Mouse (Mus musculus) olfactory bulb, adult 2 months (tissue): ENCODE measurements around the gene Plekhg6.

ENCODE experiments used
- CTCF ChIP-seq: fragments of 200-500 bp; IDR thresholded peaks from 2 replicates; pipeline ENCODE4 v1.5.1; 2012; ENCODE audit warnings: low read depth, mild to moderate bottlenecking, low read length, moderate library complexity; ENCODE audit not compliant: insufficient read depth
- POLR2A ChIP-seq: fragments of 200-500 bp; IDR thresholded peaks from 2 replicates; pipeline ENCODE4 v1.6.1; 2012; ENCODE audit warnings: mild to moderate bottlenecking, low read depth, low read length, moderate library complexity; ENCODE audit not compliant: insufficient read depth

GRCm38 (mm10) chr6:125344866-125345265, 35.7 kb downstream of the Plekhg6 start:
- no peak for TF ChIP-seq CTCF
- TF ChIP-seq POLR2A: no peak
